Mouse (Mus musculus): ENCODE measurements around the gene Gm47791.

The Gm47791 gene

GRCm38 (mm10) chr1:82771022-82771586 lies at the start of gene Gm47791:
Gene Gm47791, minus strand, starts transcription at chr1:82771243.
- in situ Hi-C loops (cut with MboI, MseI): loop anchor here in 1 of 2 experiments (10.0 kb wide), 1 partner anchor 216 kb away; no protein-coding TSS in a partner anchor

DNA sequence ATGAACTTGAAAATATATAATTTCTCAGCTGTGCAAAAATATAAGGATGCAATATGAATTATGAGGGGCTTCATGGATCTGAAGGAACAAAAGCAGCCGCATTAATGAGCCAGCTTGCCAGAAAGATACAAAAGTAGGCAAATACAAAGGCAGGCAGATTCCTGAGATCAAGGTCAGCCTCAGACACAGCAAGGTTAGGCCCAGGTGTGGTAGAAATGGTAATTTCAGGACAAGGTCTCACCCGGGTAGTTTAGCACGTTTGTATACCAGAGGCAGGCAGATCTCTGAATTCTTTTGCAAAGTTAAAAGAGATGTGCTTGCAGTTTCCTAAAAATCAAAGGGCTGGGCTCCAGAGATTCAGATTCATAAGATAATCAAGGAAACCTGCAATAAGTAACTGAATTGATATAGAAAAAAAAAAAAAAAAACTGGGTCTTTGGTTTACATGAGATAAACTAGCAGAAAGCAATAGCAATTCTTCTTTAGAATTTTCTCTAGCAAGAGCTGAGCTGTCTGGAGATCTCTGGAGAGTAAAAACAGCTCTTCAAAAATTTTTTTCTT lies 49.7 kb upstream of the Gm47791 start:
- in situ Hi-C loops (cut with MboI, MseI): loop anchor here in 1 of 2 experiments (10.0 kb wide), 1 partner anchor 674 kb away; no protein-coding TSS in a partner anchor

DNA sequence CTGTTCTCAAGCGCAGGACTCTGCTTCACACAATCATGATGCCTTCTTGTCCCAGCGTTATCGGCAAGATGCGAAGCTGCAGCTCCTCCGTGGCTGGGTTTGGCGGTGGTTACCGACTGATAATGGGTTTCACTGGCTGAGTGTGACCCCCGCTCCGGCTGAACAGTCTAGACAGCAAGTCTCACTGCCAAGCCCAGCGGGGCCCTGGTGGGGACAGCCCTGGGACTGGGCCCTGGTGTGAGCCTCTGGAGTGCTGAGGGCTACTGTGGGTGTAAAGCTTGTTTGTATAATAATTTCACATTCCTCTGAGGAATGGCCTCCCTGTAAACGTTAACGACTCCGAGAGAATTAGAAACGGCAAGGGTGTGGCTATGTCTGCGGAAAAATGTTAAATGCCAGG lies 49.1 kb upstream of the Gm47791 start:
- in situ Hi-C loops (cut with MboI, MseI): loop anchor here in 1 of 2 experiments (10.0 kb wide), 1 partner anchor 675 kb away; no protein-coding TSS in a partner anchor

DNA sequence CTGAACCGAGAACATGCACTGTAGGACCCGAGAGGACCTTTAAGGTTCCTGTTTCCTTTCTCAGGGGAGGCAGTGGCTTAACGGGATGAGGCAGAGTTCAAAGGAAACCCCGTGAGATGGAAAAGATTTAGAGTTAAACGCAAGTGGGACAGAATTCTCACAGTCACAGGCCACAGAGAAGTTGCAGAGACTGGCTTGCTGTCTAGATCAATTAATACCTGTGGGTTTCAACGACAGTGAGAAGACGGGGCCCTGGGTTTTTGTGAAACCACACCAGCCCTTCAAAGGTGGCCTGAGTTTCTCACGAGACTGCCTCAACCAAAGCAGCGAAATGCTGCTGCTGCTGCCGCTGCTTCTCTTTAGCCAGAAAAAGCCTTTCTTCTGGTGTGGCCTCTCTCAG lies 48.3 kb upstream of the Gm47791 start:
- in situ Hi-C loops (cut with MboI, MseI): no loop called here

- in situ Hi-C loops (cut with MboI, MseI): no loop called here
These were observed 45.1 kb upstream of the Gm47791 start for GRCm38 (mm10) chr1:82815941-82816716.

DNA sequence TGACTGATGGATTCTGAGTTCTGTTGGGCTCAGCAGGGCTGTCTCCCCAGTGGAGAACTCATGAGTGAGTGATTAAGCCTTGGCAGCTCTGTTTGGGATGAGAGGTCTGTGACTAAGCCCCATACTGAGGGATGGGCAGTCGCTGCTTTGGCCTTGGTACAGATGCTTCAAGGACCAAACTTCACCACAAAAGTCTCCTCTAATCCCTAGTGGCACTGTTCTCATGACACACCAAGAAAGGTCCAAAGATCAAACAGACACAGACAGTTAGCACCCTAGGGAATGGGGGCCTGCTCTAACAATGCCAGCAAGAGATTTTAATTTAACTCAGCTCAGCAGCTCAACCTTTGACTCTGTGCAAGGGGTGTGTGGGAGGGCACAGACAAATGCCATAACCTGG lies 40.7 kb upstream of the Gm47791 start:
- in situ Hi-C loops (cut with MboI, MseI): loop anchor here in 1 of 2 experiments (5.0 kb wide), 1 partner anchor 71 kb away; no protein-coding TSS in a partner anchor

GRCm38 (mm10) chr1:82808564-82808963 lies 37.5 kb upstream of the Gm47791 start:
- in situ Hi-C loops (cut with MboI, MseI): no loop called here

- in situ Hi-C loops (cut with MboI, MseI): no loop called here
These were observed 36.2 kb upstream of the Gm47791 start for GRCm38 (mm10) chr1:82807206-82807605.

- in situ Hi-C loops (cut with MboI, MseI): no loop called here
These were observed 35.3 kb upstream of the Gm47791 start for GRCm38 (mm10) chr1:82806391-82806790.

- in situ Hi-C loops (cut with MboI, MseI): no loop called here
These were observed 33.0 kb upstream of the Gm47791 start for GRCm38 (mm10) chr1:82804059-82804458.

GRCm38 (mm10) chr1:82803608-82804007 lies 32.6 kb upstream of the Gm47791 start:
- in situ Hi-C loops (cut with MboI, MseI): no loop called here

DNA sequence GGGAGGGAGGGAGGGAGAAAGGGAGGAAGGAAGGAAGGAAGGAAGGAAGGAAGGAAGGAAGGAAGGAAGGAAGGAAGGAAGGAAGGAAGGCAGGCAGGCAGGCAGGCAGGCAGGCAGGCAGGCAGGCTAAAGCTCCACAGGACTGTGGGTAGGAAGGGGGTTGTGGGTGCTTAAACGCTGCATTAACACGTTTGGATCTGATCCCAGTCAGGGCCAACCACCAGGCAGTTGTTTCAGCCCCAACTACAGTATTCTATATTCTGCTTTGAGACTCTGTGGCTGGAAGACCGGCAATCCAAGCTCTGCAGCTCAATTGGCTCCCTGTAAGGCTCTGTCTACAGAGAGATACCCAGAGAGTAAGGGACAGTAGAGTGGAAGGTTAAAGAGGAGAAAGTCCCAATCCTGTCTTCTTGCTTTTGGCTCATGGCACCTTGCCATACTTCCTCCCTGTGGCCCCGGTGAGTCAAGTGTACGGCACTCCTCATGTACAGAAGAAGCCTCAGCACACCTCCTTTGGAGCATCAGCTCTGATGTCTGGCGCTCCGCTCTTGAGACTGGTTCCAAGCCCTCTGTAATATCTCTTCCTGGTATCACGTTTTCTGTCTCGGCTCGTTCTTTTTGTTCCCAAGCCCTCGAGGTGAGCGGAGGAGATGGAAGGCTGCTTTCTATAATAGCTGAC lies 30.2 kb upstream of the Gm47791 start:
- in situ Hi-C loops (cut with MboI, MseI): no loop called here

DNA sequence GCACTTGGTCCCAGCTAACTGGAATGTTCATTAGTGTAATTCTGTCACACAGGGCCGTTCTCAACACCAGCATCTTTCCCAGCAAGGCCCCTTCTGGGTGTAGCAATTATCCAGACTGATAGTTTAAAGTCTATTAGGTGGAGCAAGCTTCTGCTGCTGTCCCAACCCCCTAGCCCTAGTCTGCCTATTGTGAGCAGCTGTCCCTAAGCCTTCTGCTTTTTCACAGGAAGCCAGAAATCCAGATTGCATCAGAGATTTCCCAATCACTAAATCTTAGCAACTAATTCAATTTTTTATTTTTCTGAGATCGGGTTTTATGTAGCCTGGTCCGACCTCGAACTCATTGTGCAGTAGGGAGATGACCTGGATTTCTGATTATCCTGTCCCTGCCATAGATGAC lies 27.9 kb upstream of the Gm47791 start:
- in situ Hi-C loops (cut with MboI, MseI): loop anchor here in 1 of 2 experiments (25.0 kb wide), 1 partner anchor 913 kb away; no protein-coding TSS in a partner anchor

DNA sequence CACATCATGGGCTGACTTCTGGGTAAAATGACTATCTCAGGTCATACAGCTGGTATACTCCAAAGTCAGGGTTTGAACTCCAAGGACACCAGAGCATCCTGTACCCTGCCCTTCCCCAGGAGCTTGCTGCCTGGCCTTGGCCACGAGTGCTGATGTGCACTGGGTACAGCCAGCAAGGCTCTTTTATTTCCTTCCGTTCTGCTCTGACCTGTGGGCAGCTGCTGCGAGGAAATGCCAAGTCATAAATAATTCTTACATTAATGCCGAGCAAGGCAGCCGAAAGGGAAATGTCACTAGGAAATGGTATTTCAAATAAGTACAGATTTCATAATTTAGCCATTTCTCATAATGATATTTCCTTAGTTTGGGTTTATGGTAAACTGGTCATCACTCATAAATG lies 27.3 kb upstream of the Gm47791 start:
- in situ Hi-C loops (cut with MboI, MseI): loop anchor here in 1 of 2 experiments (25.0 kb wide), 1 partner anchor 914 kb away; no protein-coding TSS in a partner anchor

GRCm38 (mm10) chr1:82797088-82797487 lies 26.0 kb upstream of the Gm47791 start:
- in situ Hi-C loops (cut with MboI, MseI): loop anchor here in 1 of 2 experiments (25.0 kb wide), 1 partner anchor 915 kb away; no protein-coding TSS in a partner anchor

- in situ Hi-C loops (cut with MboI, MseI): loop anchor here in 1 of 2 experiments (25.0 kb wide), 1 partner anchor 916 kb away; no protein-coding TSS in a partner anchor
These were observed 24.8 kb upstream of the Gm47791 start for GRCm38 (mm10) chr1:82795702-82796443.

GRCm38 (mm10) chr1:82795211-82795610 lies 24.2 kb upstream of the Gm47791 start:
- in situ Hi-C loops (cut with MboI, MseI): loop anchor here in 1 of 2 experiments (25.0 kb wide), 1 partner anchor 917 kb away; no protein-coding TSS in a partner anchor

GRCm38 (mm10) chr1:82793986-82794385 lies 22.9 kb upstream of the Gm47791 start:
- in situ Hi-C loops (cut with MboI, MseI): loop anchor here in 1 of 2 experiments (5.0 to 25.0 kb wide), 2 partner anchors 43 to 918 kb away; partner anchors contain the start of gene Agfg1

DNA sequence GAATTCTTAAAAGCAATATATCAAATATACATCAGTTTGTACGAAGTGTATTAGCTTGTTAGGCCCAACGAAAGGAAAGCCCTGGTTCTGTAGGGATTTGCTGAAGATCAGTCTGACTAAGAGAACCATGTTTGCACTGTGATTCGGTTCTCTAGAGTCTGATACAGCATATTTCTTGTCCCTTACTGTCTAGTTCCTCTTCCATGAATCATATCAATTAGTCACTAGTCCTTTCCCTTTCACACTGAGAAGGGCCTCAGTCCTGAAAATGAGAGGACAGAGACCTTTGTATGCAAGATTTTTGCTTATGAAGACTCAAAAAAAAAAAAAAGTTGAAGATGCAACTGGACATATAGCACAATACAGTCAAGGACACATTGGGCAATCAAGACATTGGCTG lies 22.1 kb upstream of the Gm47791 start:
- in situ Hi-C loops (cut with MboI, MseI): loop anchor here in 1 of 2 experiments (5.0 to 25.0 kb wide), 2 partner anchors 44 to 919 kb away; partner anchors contain the start of gene Agfg1

DNA sequence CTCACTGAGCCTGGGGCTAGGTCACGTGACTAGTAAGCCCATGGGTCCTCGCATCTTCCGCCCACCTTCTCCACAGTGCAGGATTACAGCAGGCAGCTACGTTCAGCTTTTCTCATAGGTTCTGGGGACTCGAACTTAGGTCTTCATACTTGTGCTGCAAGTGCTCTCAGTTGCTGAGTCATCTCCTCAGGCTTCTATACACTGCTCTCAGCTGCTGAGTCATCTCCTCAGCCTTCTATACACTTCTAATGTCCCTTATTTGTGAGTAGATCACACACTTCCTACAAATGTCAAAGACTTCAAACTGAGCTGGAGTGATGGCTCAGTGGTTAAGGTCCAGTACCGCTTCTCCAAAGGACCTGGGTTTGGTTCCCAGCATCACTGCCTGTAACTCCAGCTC lies 21.2 kb upstream of the Gm47791 start:
- in situ Hi-C loops (cut with MboI, MseI): loop anchor here in 1 of 2 experiments (5.0 to 25.0 kb wide), 2 partner anchors 45 to 920 kb away; partner anchors contain the start of gene Agfg1
